Mouse (Mus musculus) heart, adult 2 months (tissue): ENCODE data around the gene Zfp651.

ENCODE experiments used
- CTCF ChIP-seq: fragments of 200-600 bp; IDR thresholded peaks from 2 replicates; pipeline ENCODE4 v1.8.1; 2022; ENCODE audit warnings: antibody characterized with exemption, mild to moderate bottlenecking, moderate library complexity
- EP300 ChIP-seq: fragments of 200-500 bp; IDR thresholded peaks from 2 replicates; pipeline ENCODE4 v1.6.1; 2011; ENCODE audit warnings: low read depth, low read length, control low read depth; ENCODE audit not compliant: insufficient read depth
- POLR2A ChIP-seq: fragments of 200-500 bp; IDR thresholded peaks from 2 replicates; pipeline ENCODE4 v1.6.1; 2011; ENCODE audit warnings: mild to moderate bottlenecking, low read depth, low read length, control low read depth; ENCODE audit not compliant: insufficient read depth

GRCm38 (mm10) chr9:121810081-121810821 is 51.1 kb downstream of the Zfp651 start:
- no peak for TF ChIP-seq CTCF
- TF ChIP-seq EP300 = no peak
- no peak for TF ChIP-seq POLR2A
